Comparison of ENCODE assay signal across 7 mouse cellular contexts in genomic region chr13:92355272-92355643, GRCm38 (mm10). TPM values are rescaled to one million over a fixed set of nuclear protein-coding genes. Genes with fewer than 3 reads are reported as not detected.
DNase-seq lines count a peak whose midpoint lies in the region; ATAC-seq and TF ChIP-seq lines count a peak whose summit lies in the region.

No protein-coding gene starts in this region.

- H3K4me1 ChIP-seq in CH12.LX (ENCODE audit: control insufficient read depth in 1 of 2, insufficient read depth in 2 of 2) (peaks cover 14 to 47% of the 10 kb centered on the region in 2 experiments), MEL (ENCODE audit: control insufficient read depth in 1 of 2, insufficient read depth in 2 of 2, low read length in 2 of 2) (peaks cover 0 to 5% of the 10 kb centered on the region in 2 experiments; a peak in 2 of 4 replicates)
- peaks cover 18% of the 10 kb centered on the region for H3K4me1 ChIP-seq in limb, embryonic 12.5 days (replicated peaks)
- H3K4me1 ChIP-seq in olfactory bulb, adult 2 months (ENCODE audit: control insufficient read depth, insufficient read depth, low read length) = peaks cover 5% of the 10 kb centered on the region

- peak overlapping the region; percentile 74 for H3K9ac ChIP-seq in CH12.LX (ENCODE audit: insufficient read depth, low read depth)
- peak overlapping the region; percentile 85 for H3K9ac ChIP-seq in MEL (ENCODE audit: control insufficient read depth, low read depth, low read length, poor library complexity, severe bottlenecking)
- H3K9ac ChIP-seq in limb, embryonic 12.5 days (replicated peaks) = peak overlapping the region; percentile 76

- H3K27ac ChIP-seq in CH12.LX (ENCODE audit: insufficient read depth, low read depth) (peak overlapping the region; percentile 26; the same call in 1 of the 2 replicates), MEL (ENCODE audit: control insufficient read depth, low read depth, low read length) (peak overlapping the region; percentile 52)
- H3K27ac ChIP-seq in limb, embryonic 12.5 days = peak overlapping the region; percentile 68; the same call in 1 of the 2 replicates
- no peak overlapping the region for H3K27ac ChIP-seq in olfactory bulb, adult 2 months (ENCODE audit: insufficient read depth, low read depth, low read length)

- peak overlapping the region; percentile 74 for H3K4me2 ChIP-seq in CH12.LX (ENCODE audit: insufficient read depth, low read depth, poor library complexity, severe bottlenecking)
- peak overlapping the region; percentile 95 for H3K4me2 ChIP-seq in limb, embryonic 12.5 days

- DNase-seq in CH12.LX (ENCODE audit: extremely low read depth) (no peak), MEL (ENCODE audit: low read depth, low spot score) (no peak)
- DNase-seq in thymus, postnatal 14 days = no peak
- no peak for DNase-seq in right cerebral cortex, adult 2 months (ENCODE audit: low spot score in 2 of 2)

- H3K27me3 ChIP-seq in CH12.LX (replicated peaks) (no peaks in the 10 kb centered on the region), MEL (ENCODE audit: control insufficient read depth in 1 of 2, insufficient read depth in 2 of 2, low read length in 2 of 2) (no peaks in the 10 kb centered on the region)
- no peaks in the 10 kb centered on the region for H3K27me3 ChIP-seq in limb, embryonic 12.5 days

- peaks cover 7% of the 10 kb centered on the region for H3K79me2 ChIP-seq in CH12.LX (replicated peaks; ENCODE audit: control insufficient read depth, extremely low read depth, insufficient read depth, poor library complexity, severe bottlenecking)
- H3K79me2 ChIP-seq in MEL (ENCODE audit: control insufficient read depth, insufficient read depth, low read length, poor library complexity) = peaks cover 9% of the 10 kb centered on the region

- dilution Hi-C loops in CH12.LX (cut with MboI; ENCODE audit: extremely low pct_ligation_motif_present, extremely low pct_unique_long_range_greater_than_20kb, low sequenced_read_pairs) = no loop called here

- TF ChIP-seq POLR2A in CH12.LX (IDR thresholded peaks at IDR 0.05; ENCODE audit: low read depth, low read length) = no peak
- TF ChIP-seq POLR2A in MEL (IDR thresholded peaks at IDR 0.05; ENCODE audit: control insufficient read depth in 1 of 2, insufficient read depth in 1 of 2, low read depth in 1 of 2, low read length in 2 of 2, poor library complexity in 1 of 2) = no peak
- TF ChIP-seq POLR2A in olfactory bulb, adult 2 months (IDR thresholded peaks at IDR 0.05; ENCODE audit: insufficient read depth, low read depth, low read length) = no peak

- H3K9me3 ChIP-seq in CH12.LX (replicated peaks; ENCODE audit: low read length) = no peaks in the 10 kb centered on the region
- no peaks in the 10 kb centered on the region for H3K9me3 ChIP-seq in MEL (replicated peaks; ENCODE audit: insufficient read depth, low read length)
- no peaks in the 10 kb centered on the region for H3K9me3 ChIP-seq in limb, embryonic 12.5 days

- H3K4me3 ChIP-seq in CH12.LX (replicated peaks in 1 of 3; ENCODE audit: low read depth in 2 of 3, low read length in 2 of 3, poor library complexity in 1 of 3) = peak overlapping the region; percentile 65 to 76 (median 75)
- H3K4me3 ChIP-seq in MEL (ENCODE audit: control insufficient read depth in 1 of 2, insufficient read depth in 1 of 2, low read depth in 2 of 2, low read length in 2 of 2) = peak overlapping the region; percentile 71 to 77
- peak overlapping the region; percentile 69 for H3K4me3 ChIP-seq in limb, embryonic 12.5 days (replicated peaks)
- H3K4me3 ChIP-seq in olfactory bulb, adult 2 months (ENCODE audit: insufficient read depth, low read depth, low read length) = peak overlapping the region; percentile 86

- peaks cover 17 to 50% of the 10 kb centered on the region in 2 experiments for H3K36me3 ChIP-seq in CH12.LX (replicated peaks in 1 of 2; ENCODE audit: control insufficient read depth in 1 of 2, insufficient read depth in 1 of 2, low read length in 1 of 2)
- H3K36me3 ChIP-seq in MEL (ENCODE audit: control insufficient read depth in 1 of 2, insufficient read depth in 2 of 2, low read length in 2 of 2) = peaks cover 0 to 11% of the 10 kb centered on the region in 2 experiments; a peak in 2 of 4 replicates
- peaks cover 31% of the 10 kb centered on the region; the same call in 1 of the 2 replicates for H3K36me3 ChIP-seq in limb, embryonic 12.5 days

- peak; percentile 18 to 22; a peak in 3 of 4 replicates for ATAC-seq in hematopoietic stem cell, adult 5-6 weeks (replicated peaks in 1 of 2; ENCODE audit: insufficient read depth in 1 of 2, low FRiP score in 2 of 2, low TSS enrichment in 1 of 2, low read depth in 1 of 2, poor library complexity in 2 of 2, severe bottlenecking in 2 of 2)
- peak; percentile 54 for ATAC-seq in limb, embryonic 12.5 days (ENCODE audit: insufficient number of reproducible peaks, insufficient read depth, low FRiP score, low TSS enrichment, low read depth)

- no peak for TF ChIP-seq EP300 in CH12.LX (IDR thresholded peaks at IDR 0.05; ENCODE audit: low read length)
- no peak for TF ChIP-seq EP300 in MEL (IDR thresholded peaks at IDR 0.05; ENCODE audit: low read depth in 1 of 2, low read length in 2 of 2)

- TF ChIP-seq RAD21 in CH12.LX (IDR thresholded peaks at IDR 0.05; ENCODE audit: low read depth, low read length) = no peak
- no peak for TF ChIP-seq RAD21 in MEL (IDR thresholded peaks at IDR 0.05; ENCODE audit: low read depth, low read length)

- TF ChIP-seq CTCF in CH12.LX (conservative IDR thresholded peaks at IDR 0.05 in 1 of 2, IDR thresholded peaks at IDR 0.05 in 1 of 2; ENCODE audit: low read depth in 2 of 2, low read length in 2 of 2) (no peak), MEL (IDR thresholded peaks at IDR 0.05 in 2 of 3, conservative IDR thresholded peaks at IDR 0.05 in 1 of 3; ENCODE audit: control insufficient read depth in 1 of 3, insufficient read depth in 1 of 3, low read depth in 2 of 3, low read length in 3 of 3, poor library complexity in 1 of 3, severe bottlenecking in 1 of 3) (no peak)
- no peak for TF ChIP-seq CTCF in olfactory bulb, adult 2 months (IDR thresholded peaks at IDR 0.05; ENCODE audit: insufficient read depth, low read depth, low read length)

- in situ Hi-C loops in CH12.LX (cut with MboI; ENCODE audit: low pct_ligation_motif_present, low pct_unique_long_range_greater_than_20kb, low sequenced_read_pairs) = loop anchor here (10.0 to 25.0 kb wide), 2 partner anchors 130 to 382 kb away; partner anchors contain the start of gene Fam151b

- WGBS in limb, embryonic 12.5 days = 1% methylated on average over 24 of the region's 24 CpGs
- under 1% methylated on average over 24 of the region's 24 CpGs for WGBS in olfactory bulb, adult 2 months

TF ChIP-seq in CH12.LX, 34 proteins besides CTCF, POLR2A, EP300 and RAD21 (continues in another document):
- TF ChIP-seq MYC (IDR thresholded peaks at IDR 0.05; ENCODE audit: low read depth, low read length) (peak; percentile 68; the same call in 1 of the 2 replicates), ZMIZ1 (IDR thresholded peaks at IDR 0.05; ENCODE audit: low read depth, low read length) (peak; percentile 9; the same call in 1 of the 2 replicates), POLR2AphosphoS2 (IDR thresholded peaks at IDR 0.05; ENCODE audit: low read depth, low read length) (no peak), CHD1 (IDR thresholded peaks at IDR 0.05; ENCODE audit: low read depth, low read length) (peak; percentile 68; the same call in 1 of the 2 replicates), HCFC1 (IDR thresholded peaks at IDR 0.05; ENCODE audit: low read depth, low read length) (0 out of 2 replicates have a peak, but pooled peaks have one; percentile 18)

TF ChIP-seq in MEL, 35 proteins besides CTCF, POLR2A, EP300 and RAD21:
- TF ChIP-seq MXI1 (IDR thresholded peaks at IDR 0.05; ENCODE audit: low read depth, low read length) (peak; percentile 34; the same call in 1 of the 2 replicates), HCFC1 (IDR thresholded peaks at IDR 0.05; ENCODE audit: low read depth, low read length) (no peak)

RNA-seq across cellular contexts. Expression of gene Msh3, which starts 0.5 kb away (rescaled TPM):
- 13.7 and 15.4 TPM in 2 replicates for total RNA-seq in CH12.LX (2012; rRNA removed)
- total RNA-seq in CH12.LX (2014; rRNA removed) = 26.9 and 27.0 TPM in 2 replicates
- polyA plus RNA-seq in CH12.LX (2012; ENCODE audit: insufficient read length, low read depth) = 18.3 and 21.3 TPM in 2 replicates
- total RNA-seq in MEL (2012; rRNA removed) = 14.4 and 15.0 TPM in 2 replicates
- polyA plus RNA-seq in MEL (2012; ENCODE audit: insufficient read depth in 1 of 2, insufficient read length in 2 of 2, low read depth in 1 of 2, low replicate concordance in 2 of 2, missing spikeins in 1 of 2) = 10 to 100 TPM in 1 of 2 experiments, not detected in 1; 17.7 TPM
- total RNA-seq in hematopoietic stem cell, adult 5-6 weeks (2017) = 46.9 and 58.7 TPM in 2 replicates
- 42.7 and 43.8 TPM in 2 replicates for polyA plus RNA-seq in limb, embryonic 12.5 days (2016; fragmentation: Nextera tagmentation; extraction: Ambion mirVana)
- not detected in 2 replicates for polyA plus RNA-seq in olfactory bulb, adult 2 months (2012; ENCODE audit: insufficient read depth, insufficient read length, low replicate concordance, missing spikeins)

RNA-seq across cellular contexts. Expression of gene Dhfr, which starts 0.7 kb away (rescaled TPM):
- total RNA-seq in CH12.LX (2012; rRNA removed) (13.6 and 19.6 TPM in 2 replicates), CH12.LX (2014; rRNA removed) (47.0 and 52.0 TPM in 2 replicates), MEL (2012; rRNA removed) (15.7 and 16.2 TPM in 2 replicates)
- polyA plus RNA-seq in CH12.LX (2012; ENCODE audit: insufficient read length, low read depth) (23.8 and 24.1 TPM in 2 replicates), MEL (2012; ENCODE audit: insufficient read depth in 1 of 2, insufficient read length in 2 of 2, low read depth in 1 of 2, low replicate concordance in 2 of 2, missing spikeins in 1 of 2) (10 to 100 TPM; 17.4 to 63.1 TPM)
- total RNA-seq in hematopoietic stem cell, adult 5-6 weeks (2017) = 20.6 and 27.1 TPM in 2 replicates
- polyA plus RNA-seq in limb, embryonic 12.5 days (2016; fragmentation: Nextera tagmentation; extraction: Ambion mirVana) = 20.7 and 21.9 TPM in 2 replicates
- polyA plus RNA-seq in olfactory bulb, adult 2 months (2012; ENCODE audit: insufficient read depth, insufficient read length, low replicate concordance, missing spikeins) = not detected in 2 replicates

RNA-seq across cellular contexts. Expression of gene Gm20379, which starts 49.5 kb away (rescaled TPM):
- not detected in 2 replicates for total RNA-seq in CH12.LX (2012; rRNA removed)
- not detected in 2 replicates for total RNA-seq in CH12.LX (2014; rRNA removed)
- polyA plus RNA-seq in CH12.LX (2012; ENCODE audit: insufficient read length, low read depth) = 7.4 and 11.7 TPM in 2 replicates
- not detected in 2 replicates for total RNA-seq in MEL (2012; rRNA removed)
- polyA plus RNA-seq in MEL (2012; ENCODE audit: insufficient read depth in 1 of 2, insufficient read length in 2 of 2, low read depth in 1 of 2, low replicate concordance in 2 of 2, missing spikeins in 1 of 2) = 1 to 10 TPM in 1 of 2 experiments, not detected in 1; 9.4 TPM
- not detected in 2 replicates for total RNA-seq in hematopoietic stem cell, adult 5-6 weeks (2017)
- 1.5 and 2.6 TPM in 2 replicates for polyA plus RNA-seq in limb, embryonic 12.5 days (2016; fragmentation: Nextera tagmentation; extraction: Ambion mirVana)
- polyA plus RNA-seq in olfactory bulb, adult 2 months (2012; ENCODE audit: insufficient read depth, insufficient read length, low replicate concordance, missing spikeins) = not detected in 2 replicates

Comparison
In these comparisons a context has a peak if more than half of its experiments do, and no peak if none do; other contexts are left out.
1. Of the 35 proteins assayed by ChIP-seq in both MEL and CH12.LX: peak only in MEL: none; only in CH12.LX: CHD1, HCFC1, KAT2A, MYC and ZMIZ1; in both: MXI1; in neither: 29.